Mouse (Mus musculus): ENCODE results near the gene Slc6a6.

DNA sequence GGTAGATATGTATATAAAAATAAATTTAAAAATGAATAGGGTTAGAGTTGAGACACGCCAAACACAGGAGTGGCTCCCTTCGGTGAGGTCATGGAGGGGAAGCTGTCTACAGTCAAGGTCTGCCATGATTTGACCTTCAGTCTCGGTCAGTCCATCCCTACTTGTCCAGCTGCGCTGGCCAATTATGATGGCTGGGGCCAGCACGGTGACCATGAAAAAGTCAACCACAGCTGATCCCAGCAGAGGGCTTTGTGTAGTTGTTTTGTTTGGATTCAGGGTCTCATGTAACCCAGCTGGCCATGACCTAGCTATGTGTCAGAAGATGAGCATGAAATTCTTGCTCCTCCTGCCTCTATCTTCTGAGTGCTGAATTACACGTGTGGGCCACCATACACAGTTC is 21.6 kb upstream of the Slc6a6 start:
- TF ChIP-seq CTCF (conservative IDR thresholded peaks at IDR 0.05 in 1 of 2, IDR thresholded peaks at IDR 0.05 in 1 of 2; ENCODE audit: low read depth in 2 of 2, low read length in 2 of 2) (no peak), ZNF384 (IDR thresholded peaks at IDR 0.05; ENCODE audit: low read depth, low read length) (no peak)
